Mouse (Mus musculus): ENCODE measurements at regions not wholly inside any gene's neighbourhood (a gene's known extent, or its start where the extent isn't known, plus 50 kb on each side); places are given as distances from the start of the nearest gene placed in this dataset.

DNA sequence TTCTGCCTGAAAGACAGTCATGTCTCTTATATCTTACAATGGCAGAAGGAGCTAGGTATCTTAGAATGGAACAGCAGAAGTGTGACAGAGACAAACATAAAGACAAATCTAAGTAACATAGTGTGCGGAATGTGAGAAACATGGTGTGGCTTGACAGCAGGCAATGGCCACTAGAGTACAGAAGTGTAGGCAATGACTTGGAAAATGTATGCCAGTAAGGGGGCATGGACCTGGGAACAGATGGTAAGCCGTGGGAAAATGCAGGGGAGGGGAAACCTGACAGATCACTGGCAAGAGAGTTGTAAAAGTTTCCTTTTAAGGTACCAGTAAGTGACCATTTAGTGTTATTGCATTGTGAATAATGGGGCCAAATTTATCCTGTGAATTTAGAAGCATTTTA lies 1238.0 kb upstream of the Slc7a12 start:
- no peak for DNase-seq (ENCODE audit: low spot score in 2 of 2)

DNA sequence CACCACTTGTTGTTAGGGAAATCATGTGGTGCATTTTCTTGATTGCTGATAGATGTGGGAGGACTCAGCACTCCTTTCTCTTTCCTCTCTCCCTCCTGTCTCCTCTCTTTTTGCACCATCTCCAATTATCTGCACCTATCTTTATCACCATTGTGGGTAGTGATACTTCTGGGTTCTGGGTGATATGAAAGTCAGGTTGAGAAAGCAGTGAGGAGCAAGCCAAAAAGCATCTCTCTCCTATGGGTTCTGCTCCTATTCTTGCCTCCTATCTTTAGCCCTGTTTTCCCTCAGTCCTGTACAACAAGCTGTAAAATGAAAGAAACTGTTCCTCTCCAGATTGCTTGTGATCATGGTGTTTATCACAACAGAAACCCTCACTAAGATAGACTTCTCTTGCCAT lies 1233.0 kb upstream of the Slc7a12 start:
- no peak for DNase-seq (ENCODE audit: low spot score in 2 of 2)

DNA sequence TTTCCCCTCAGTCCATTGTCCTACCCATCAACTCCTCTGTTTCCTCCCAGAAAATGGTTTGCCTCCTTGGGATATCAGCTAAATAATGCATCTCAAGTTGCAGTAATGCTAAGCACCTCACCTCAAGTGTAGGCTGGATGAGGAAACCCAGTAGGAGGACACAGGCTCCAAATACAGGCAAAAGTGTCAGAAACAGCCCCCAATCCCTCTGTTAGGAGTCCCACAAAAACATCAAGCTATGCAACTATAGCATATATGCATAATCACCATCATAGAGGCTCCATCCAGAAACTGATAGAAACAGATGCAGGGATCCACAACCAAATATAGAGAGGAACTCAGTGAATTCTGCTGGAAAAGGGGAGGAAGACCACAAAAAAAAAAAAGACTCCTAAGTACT lies 1231.7 kb upstream of the Slc7a12 start:
- DNase-seq (ENCODE audit: low spot score in 2 of 2): no peak

DNA sequence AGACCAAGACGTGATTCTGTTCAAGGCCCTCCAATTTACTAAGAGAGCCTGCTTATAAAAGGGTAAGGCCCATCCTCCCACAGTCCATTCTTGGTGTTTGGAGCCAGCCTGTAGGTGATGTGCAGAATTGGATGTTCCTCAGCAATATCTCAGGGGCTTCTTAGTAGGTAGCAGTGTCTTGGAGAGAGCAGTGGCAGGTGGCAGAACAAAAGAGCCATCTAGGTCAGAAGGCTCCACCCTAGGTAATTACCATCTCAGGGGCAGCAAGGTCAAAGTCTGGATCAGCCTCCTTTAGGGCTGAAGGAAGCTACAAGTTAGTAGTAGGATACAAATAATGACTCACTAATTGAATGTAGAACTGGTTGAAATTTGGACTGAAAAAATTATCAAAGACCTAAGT lies 1229.8 kb upstream of the Slc7a12 start:
- DNase-seq (ENCODE audit: low spot score in 2 of 2): no peak

DNA sequence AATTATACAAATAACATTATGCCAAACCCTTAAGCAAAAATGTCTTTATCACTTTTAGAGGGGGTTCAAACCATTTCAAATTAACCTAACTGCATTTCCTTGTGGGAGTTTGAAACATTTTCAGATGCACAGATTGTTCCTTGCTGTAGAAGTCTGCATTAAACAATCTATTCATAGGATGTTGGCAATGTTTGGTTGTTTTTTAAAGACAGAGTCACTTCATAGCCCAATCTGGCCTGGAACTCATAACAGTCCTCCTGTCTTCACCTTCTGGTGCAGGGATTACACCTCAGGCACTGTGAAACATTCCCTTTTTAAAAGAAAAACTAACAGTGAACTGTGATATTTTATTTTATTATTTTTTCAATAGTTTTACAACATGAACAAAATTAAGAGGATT lies 1226.4 kb upstream of the Slc7a12 start:
- peak in 1 of 2 experiments; percentile 34 for DNase-seq (ENCODE audit: low spot score in 2 of 2)
